Mouse (Mus musculus) stomach, postnatal 0 days (tissue): Measurements from ENCODE around the gene Oprd1. TPM values are rescaled to one million over a fixed set of nuclear protein-coding genes. Genes with fewer than 3 reads are reported as not detected.

Experiments
- ATAC-seq: fragments of 200-750 bp; cut with Nextera tagmentation; 2 replicates; pipeline ENCODE4 v1.8.0; 2017; ENCODE audit not compliant: low FRiP score, low TSS enrichment
- DNase-seq: peaks from one replicate; pipeline ENCODE4 v3.0.0-alpha.2; 2016; ENCODE audit warnings: low spot score
- H3K27ac ChIP-seq: fragments of 300-500 bp; sonication (generic); replicated peaks from 2 replicates; pipeline ENCODE4 v1.5.1; 2014; ENCODE audit warnings: mild to moderate bottlenecking, control low read depth
- H3K27me3 ChIP-seq: fragments of 300-500 bp; sonication (generic); 2 replicates; pipeline ENCODE4 v1.6.1; 2014; ENCODE audit warnings: low read length; ENCODE audit not compliant: control insufficient read depth, insufficient read depth
- H3K36me3 ChIP-seq: fragments of 300-500 bp; sonication (generic); 2 replicates; pipeline ENCODE4 v1.6.1; 2014; ENCODE audit warnings: low read length, mixed read lengths; ENCODE audit not compliant: control insufficient read depth, insufficient read depth
- H3K4me1 ChIP-seq: fragments of 300-500 bp; sonication (generic); replicated peaks from 2 replicates; pipeline ENCODE4 v1.6.1; 2014; ENCODE audit warnings: antibody characterized with exemption; ENCODE audit not compliant: control insufficient read depth, insufficient read depth
- H3K4me2 ChIP-seq: fragments of 300-500 bp; sonication (generic); replicated peaks from 2 replicates; pipeline ENCODE4 v1.6.1; 2014; ENCODE audit warnings: low read depth, mild to moderate bottlenecking, control low read depth, moderate library complexity
- H3K4me3 ChIP-seq: fragments of 300-500 bp; sonication (generic); 2 replicates; pipeline ENCODE4 v1.5.1; 2014; ENCODE audit warnings: low read depth, low read length, control low read depth
- H3K9ac ChIP-seq: fragments of 300-500 bp; sonication (generic); 2 replicates; pipeline ENCODE4 v1.6.1; 2014; ENCODE audit warnings: mild to moderate bottlenecking, low read length, control low read depth, mixed read lengths
- H3K9me3 ChIP-seq: fragments of 300-500 bp; sonication (generic); 2 replicates; pipeline ENCODE4 v1.6.1; 2016; ENCODE audit warnings: low read length; ENCODE audit not compliant: control insufficient read depth
- CTCF ChIP-seq: IDR thresholded peaks from 2 replicates; pipeline ENCODE4 v1.5.1; 2016; ENCODE audit warnings: antibody characterized with exemption, low read depth, mild to moderate bottlenecking, moderate library complexity
- EP300 ChIP-seq: optimal IDR thresholded peaks from 2 replicates; pipeline ENCODE3; 2016; ENCODE audit warnings: antibody characterized with exemption
- WGBS: fragments of 180-500 bp; shearing (Covaris S2); extraction: QIAGEN DNeasy Blood & Tissue Kit; methylation state at CpG from one replicate; pipeline ENCODE4 v1.1.7; 2014; 5-methylcytosine and 5-hydroxymethylcytosine counted together
- polyA plus RNA-seq: library from polyadenylated mRNA; unstranded; fragments of >200 nt; fragmentation: Nextera tagmentation; extraction: Ambion mirVana; gene quantifications from 2 replicates; pipeline ENCODE4 v1.2.1, GENCODE M21; 2015

The Oprd1 gene
- polyA plus RNA-seq, 1 experiment from 2014 or later: 0.04 TPM

DNA sequence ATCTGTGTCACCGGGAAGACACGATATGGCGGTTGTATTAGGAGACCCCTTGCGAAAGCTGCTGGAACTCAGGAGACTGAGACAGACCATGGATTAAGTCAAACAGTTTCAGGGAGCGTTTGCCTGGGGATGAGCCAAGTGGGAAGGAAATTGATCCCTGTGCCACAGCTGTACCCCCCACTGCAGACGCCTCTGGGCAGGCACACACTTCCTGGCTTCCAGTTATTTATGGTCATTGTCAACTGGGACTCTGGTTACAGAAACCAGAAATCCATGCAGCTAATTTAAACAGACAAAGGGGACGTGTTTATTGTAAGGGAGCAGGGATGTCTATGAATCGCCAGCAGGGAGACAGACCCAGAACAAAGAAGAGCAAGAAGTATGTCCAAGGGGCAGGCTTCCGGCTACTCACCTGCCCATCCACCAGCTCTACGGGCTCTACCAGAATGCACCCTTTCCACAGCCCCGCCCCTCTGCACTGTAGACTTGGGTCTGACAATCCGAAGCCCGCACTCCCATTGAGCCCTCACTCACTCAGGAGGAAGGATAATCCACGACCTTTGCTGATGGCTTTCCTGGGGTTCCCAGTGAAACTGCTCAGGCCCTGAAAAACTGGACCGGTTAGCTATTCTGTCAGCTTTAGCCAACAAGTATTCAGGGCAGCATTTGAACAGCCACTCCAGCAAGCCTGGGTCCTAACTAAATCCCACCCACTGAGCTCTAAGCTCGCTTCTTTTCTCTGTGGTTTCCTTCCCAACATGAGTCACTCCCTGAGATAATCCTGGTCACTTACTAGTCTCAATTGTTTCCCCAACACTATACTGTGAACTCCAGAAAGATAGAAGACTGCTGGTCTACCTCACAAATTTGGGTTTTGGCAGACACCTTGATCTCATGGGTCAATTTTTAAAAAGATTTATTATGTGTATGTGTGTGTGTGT lies 22.3 kb upstream of the Oprd1 start:
- TF ChIP-seq CTCF (no peak), EP300 (no peak)
- WGBS: 45% methylated on average over 16 of the region's 16 CpGs
- H3K27me3 ChIP-seq: no peaks in the 10 kb centered on the region
- H3K4me1 ChIP-seq: no peaks in the 10 kb centered on the region
- no peak overlapping the region for H3K4me2 ChIP-seq
- H3K27ac ChIP-seq: no peak overlapping the region
- H3K4me3 ChIP-seq: no peak overlapping the region
- ATAC-seq (peak; percentile 38; the same call in 1 of the 2 replicates), DNase-seq (no peak)
- no peak overlapping the region for H3K9ac ChIP-seq
- no peaks in the 10 kb centered on the region for H3K9me3 ChIP-seq
- H3K36me3 ChIP-seq: no peaks in the 10 kb centered on the region

GRCm38 (mm10) chr4:132165691-132166090 lies 21.4 kb upstream of the Oprd1 start:
- ATAC-seq: no peak
- TF ChIP-seq CTCF: no peak
- no peak overlapping the region for H3K27ac ChIP-seq

GRCm38 (mm10) chr4:132156941-132157622 lies 12.8 kb upstream of the Oprd1 start:
- Histone ChIP-seq H3K4me3 (no peak overlapping the region), H3K27me3 (no peaks in the 10 kb centered on the region), H3K4me1 (no peaks in the 10 kb centered on the region), H3K36me3 (no peaks in the 10 kb centered on the region), H3K9ac (no peak overlapping the region), H3K27ac (no peak overlapping the region; the same call in 1 of the 2 replicates), H3K9me3 (0 out of 2 replicates have a peak, but pooled peaks cover 2% of the 10 kb centered on the region), H3K4me2 (no peak overlapping the region)
- DNase-seq: peak; percentile 67
- peak; percentile 91 for ATAC-seq
- 55% methylated on average over 12 of the region's 12 CpGs for WGBS
- TF ChIP-seq EP300: no peak
- TF ChIP-seq CTCF: no peak

More at GRCm38 (mm10) chr4:132165691-132166090, 21.4 kb upstream of the Oprd1 start:
- no peak overlapping the region for H3K4me2 ChIP-seq
- no peak overlapping the region for H3K9ac ChIP-seq
- H3K4me3 ChIP-seq: no peak overlapping the region
- DNase-seq: no peak
- no peaks in the 10 kb centered on the region for H3K27me3 ChIP-seq
- WGBS: 56% methylated on average over 14 of the region's 14 CpGs
- no peaks in the 10 kb centered on the region for H3K4me1 ChIP-seq
- H3K36me3 ChIP-seq: no peaks in the 10 kb centered on the region
- H3K9me3 ChIP-seq: no peaks in the 10 kb centered on the region

DNA sequence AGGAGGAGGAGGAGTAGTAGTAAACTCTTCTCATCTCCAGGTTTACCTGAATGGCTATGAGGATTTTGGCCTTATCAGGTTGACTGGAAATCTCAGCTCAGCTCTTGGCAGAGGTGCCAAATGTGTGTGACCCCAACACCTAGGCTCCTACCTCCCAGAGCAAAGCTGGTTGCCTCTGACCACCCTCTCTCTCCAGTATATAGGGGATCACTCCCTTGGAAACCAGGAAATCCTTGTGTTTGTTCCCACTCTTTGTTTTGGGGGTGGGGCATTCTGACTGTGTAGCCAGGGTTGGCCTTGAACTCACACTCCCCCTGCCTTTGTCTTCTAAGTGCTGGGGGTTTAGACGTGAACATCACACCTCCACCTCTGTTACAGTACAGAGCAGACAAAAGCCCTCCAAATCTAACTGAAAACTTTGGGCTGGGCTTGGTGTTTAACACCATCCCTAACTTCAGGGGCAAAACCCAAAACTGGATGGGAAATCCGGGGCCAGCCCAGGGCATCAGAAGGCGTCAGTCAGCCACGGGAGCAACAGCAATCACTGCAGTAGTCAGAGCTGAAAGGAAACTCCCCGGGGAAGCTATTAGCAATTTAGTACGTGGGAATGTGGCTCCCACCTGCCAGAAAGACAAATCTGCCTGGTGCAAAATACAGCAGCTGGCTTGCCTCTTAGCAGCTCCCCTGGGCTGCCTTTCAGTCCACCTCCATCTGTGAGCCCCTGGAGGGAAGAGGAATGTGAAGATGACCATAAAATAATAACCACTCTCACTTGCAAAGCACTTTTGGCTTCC lies 10.8 kb upstream of the Oprd1 start:
- Histone ChIP-seq H3K9ac (no peak overlapping the region), H3K4me1 (no peaks in the 10 kb centered on the region), H3K4me2 (no peak overlapping the region), H3K9me3 (0 out of 2 replicates have a peak, but pooled peaks cover 2% of the 10 kb centered on the region), H3K27me3 (no peaks in the 10 kb centered on the region), H3K36me3 (no peaks in the 10 kb centered on the region), H3K4me3 (no peak overlapping the region), H3K27ac (no peak overlapping the region; the same call in 1 of the 2 replicates)
- DNase-seq: peak; percentile 47
- 7% methylated on average over 6 of the region's 6 CpGs for WGBS
- ATAC-seq: peak; percentile 58; the same call in 1 of the 2 replicates
- TF ChIP-seq EP300 (no peak), CTCF (no peak)

DNA sequence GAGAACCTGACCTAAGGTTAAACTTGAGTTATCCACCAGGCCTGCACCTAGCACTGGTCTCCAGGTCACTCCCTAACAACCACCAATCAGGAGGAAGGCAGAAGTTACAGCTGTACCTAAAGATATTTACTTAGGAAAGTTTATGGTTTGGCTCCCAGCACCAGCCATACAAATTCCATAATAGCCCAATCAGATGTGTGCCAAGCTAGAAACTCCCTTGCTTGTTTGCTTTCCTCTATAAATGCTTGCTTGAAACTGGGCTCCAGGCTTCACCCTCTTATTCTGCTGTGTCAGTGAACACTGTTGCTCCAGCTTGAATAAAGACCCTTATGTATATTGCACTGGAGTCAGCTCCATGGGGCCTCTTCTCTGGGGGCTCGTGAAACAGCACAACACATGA lies 7.4 kb upstream of the Oprd1 start:
- Histone ChIP-seq H3K4me2 (no peak overlapping the region), H3K9ac (no peak overlapping the region), H3K4me3 (no peak overlapping the region), H3K27ac (no peak overlapping the region; the same call in 1 of the 2 replicates), H3K9me3 (0 out of 2 replicates have a peak, but pooled peaks cover 2% of the 10 kb centered on the region), H3K4me1 (no peaks in the 10 kb centered on the region), H3K27me3 (no peaks in the 10 kb centered on the region), H3K36me3 (no peaks in the 10 kb centered on the region)
- WGBS: 37% methylated on average over 1 of the region's 1 CpGs
- ATAC-seq (peak; percentile 76), DNase-seq (peak; percentile 38)
- TF ChIP-seq CTCF (no peak), EP300 (no peak)
